ENCODE assay signal across 11 mouse cellular contexts in genomic region chr2:131970597-131970996, GRCm38 (mm10). TPM values are rescaled to one million over a fixed set of nuclear protein-coding genes. Genes with fewer than 3 reads are reported as not detected.
"Had no signal": no experiment of that assay in that cellular context is flagged by ENCODE, and none has a peak within 500 bp of the region (broad histone marks: within the 10 kb centered on the region; RNA-seq: fewer than 3 reads in every experiment).

No protein-coding gene starts in this region.

- DNase-seq: kidney, adult 18-20 months; kidney, adult 9 months; kidney, postnatal 14 days; kidney, postnatal 4 days; left cerebral cortex, postnatal 4 days; liver, postnatal 0 days; lung, embryonic 14.5 days; thymus, postnatal 25 days had no signal

RNA-seq across cellular contexts. Expression of gene Prnd, which starts 19.9 kb away (rescaled TPM):
- total RNA-seq: layer of hippocampus, adult 18-20 months; megakaryocyte, adult 5-6 weeks had no signal
- polyA plus RNA-seq: macrophage had no signal
